Mouse (Mus musculus) MEL-GATA-1-ER (cell line): ENCODE data around the gene Kdm5d.

Experiments used
- DNase-seq: peaks from one replicate; pipeline ENCODE4 v3.0.0-alpha.2; 2012; ENCODE audit warnings: low read depth; ENCODE audit errors: extremely low read depth

Gene Kdm5d

GRCm38 (mm10) chrY:897393-898227 is at the start of gene Kdm5d:
Kdm5d (plus strand) TSS chrY:897788.
- peak; percentile 43 for DNase-seq

DNA sequence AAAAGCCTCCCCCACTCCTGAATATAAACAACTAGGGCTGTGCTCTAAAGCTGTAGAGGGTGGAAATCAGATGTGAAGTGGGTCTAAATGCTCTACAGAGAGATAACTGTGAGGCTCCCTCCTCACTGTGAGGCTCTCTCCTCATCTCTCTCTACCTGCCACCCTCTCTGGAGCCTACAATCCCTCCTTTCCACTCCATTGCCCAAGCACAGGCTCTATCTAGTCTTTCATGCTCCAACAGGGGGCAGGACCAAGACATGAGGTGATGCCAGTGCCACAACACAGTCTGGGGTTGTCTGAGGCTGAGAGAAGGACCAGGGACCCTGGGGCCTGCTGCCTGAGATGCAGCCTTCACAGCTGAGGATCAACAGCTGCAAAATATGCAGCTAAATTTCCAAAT is 25.2 kb upstream of the Kdm5d start:
- no peak for DNase-seq

DNA sequence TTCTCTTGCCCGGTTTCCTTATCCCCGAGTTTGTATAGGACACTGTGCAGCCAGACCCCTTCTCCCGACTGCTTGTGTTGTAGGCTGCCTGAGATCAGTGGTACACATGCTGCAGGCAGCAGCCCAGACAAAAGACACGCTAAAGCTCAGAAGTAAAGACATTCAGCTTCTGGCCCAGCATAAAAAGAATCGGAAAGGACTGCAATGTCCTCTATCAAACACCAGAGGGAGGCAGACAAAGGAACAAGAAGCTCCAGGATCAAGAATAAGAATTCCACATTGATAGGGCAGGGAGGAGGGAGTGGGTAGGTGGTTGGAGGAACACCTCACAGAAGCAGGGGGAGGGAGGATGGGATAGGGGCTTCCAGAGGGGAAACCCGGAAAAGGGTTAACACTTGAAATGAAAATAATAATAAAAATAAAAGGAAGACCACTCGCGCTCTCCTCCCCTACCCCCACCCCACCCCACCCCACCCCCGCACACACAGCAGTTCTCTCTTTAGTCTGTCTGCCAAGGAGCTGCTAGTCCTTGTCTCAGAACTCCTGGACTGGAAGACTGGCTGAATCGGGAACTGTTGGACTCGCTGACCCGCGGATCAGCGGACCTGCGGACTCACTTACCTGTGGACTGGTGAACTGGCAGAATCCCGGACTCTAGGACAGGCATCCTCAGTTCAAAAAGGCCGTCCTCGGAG is 24.6 kb upstream of the Kdm5d start:
- DNase-seq: no peak
